Mouse (Mus musculus) neural tube, embryonic 11.5 days (tissue): Measurements from ENCODE around the gene Bend3. TPM values are rescaled to one million over a fixed set of nuclear protein-coding genes. Genes with fewer than 3 reads are reported as not detected.

Experiments
- ATAC-seq: fragments of 200-750 bp; cut with Nextera tagmentation; 2 replicates; pipeline ENCODE4 v1.8.0; 2017; ENCODE audit warnings: moderate number of reproducible peaks, mild to moderate bottlenecking, moderate TSS enrichment, moderate library complexity; ENCODE audit not compliant: insufficient read depth, low FRiP score, low TSS enrichment
- DNase-seq: peaks from one replicate; pipeline ENCODE4 v3.0.0-alpha.2; 2015; ENCODE audit warnings: low spot score
- H3K27ac ChIP-seq: fragments of 300-500 bp; sonication (generic); 2 replicates; pipeline ENCODE4 v1.5.1; 2014; ENCODE audit warnings: low read depth, mild to moderate bottlenecking, low read length
- H3K27me3 ChIP-seq: fragments of 300-500 bp; sonication (generic); 2 replicates; pipeline ENCODE4 v1.6.1; 2014; ENCODE audit warnings: mild to moderate bottlenecking, low read length, mixed read lengths; ENCODE audit not compliant: control insufficient read depth, insufficient read depth
- H3K36me3 ChIP-seq: fragments of 300-500 bp; sonication (generic); 2 replicates; pipeline ENCODE4 v1.6.1; 2014; ENCODE audit warnings: mild to moderate bottlenecking, low read length, moderate library complexity, mixed read lengths; ENCODE audit not compliant: control insufficient read depth, insufficient read depth
- H3K4me1 ChIP-seq: fragments of 300-500 bp; sonication (generic); 2 replicates; pipeline ENCODE4 v1.6.1; 2014; ENCODE audit warnings: low read length, mixed read lengths; ENCODE audit not compliant: control insufficient read depth, insufficient read depth
- H3K4me2 ChIP-seq: fragments of 300-500 bp; sonication (generic); 2 replicates; pipeline ENCODE4 v1.6.1; 2014; ENCODE audit warnings: low read depth, mild to moderate bottlenecking, moderate library complexity
- H3K4me3 ChIP-seq: fragments of 300-500 bp; sonication (generic); 2 replicates; pipeline ENCODE4 v1.5.1; 2014; ENCODE audit warnings: low read depth, low read length
- H3K9ac ChIP-seq: fragments of 300-500 bp; sonication (generic); 2 replicates; pipeline ENCODE4 v1.6.1; 2014; ENCODE audit warnings: mild to moderate bottlenecking, low read length
- H3K9me3 ChIP-seq: fragments of 300-500 bp; sonication (generic); 2 replicates; pipeline ENCODE4 v1.6.1; 2016; ENCODE audit warnings: low read length; ENCODE audit not compliant: control insufficient read depth
- WGBS: fragments of 180-500 bp; shearing (Covaris S2); extraction: QIAGEN DNeasy Blood & Tissue Kit; methylation state at CpG from one replicate; pipeline ENCODE4 v1.1.7; 2014; 5-methylcytosine and 5-hydroxymethylcytosine counted together
- polyA plus RNA-seq: library from polyadenylated mRNA; unstranded; fragments of >200 nt; fragmentation: Nextera tagmentation; extraction: Ambion mirVana; gene quantifications from 2 replicates; pipeline ENCODE4 v1.2.1, GENCODE M21; 2014

Gene Bend3
- polyA plus RNA-seq, 1 experiment from 2014 or later = 8.0 TPM

GRCm38 (mm10) chr10:43475376-43475775, 3.3 kb upstream of the Bend3 start:
- WGBS = 58% methylated on average over 4 of the region's 4 CpGs
- Histone ChIP-seq H3K4me1 (peaks cover 5% of the 10 kb centered on the region; the same call in 1 of the 2 replicates), H3K27me3 (no peaks in the 10 kb centered on the region), H3K36me3 (no peaks in the 10 kb centered on the region), H3K4me2 (no peak overlapping the region), H3K4me3 (no peak overlapping the region), H3K27ac (no peak overlapping the region), H3K9ac (no peak overlapping the region), H3K9me3 (no peaks in the 10 kb centered on the region)
- DNase-seq (no peak), ATAC-seq (no peak)

- DNase-seq = no peak
Observed at GRCm38 (mm10) chr10:43477459-43477858, 1.2 kb upstream of the Bend3 start.

GRCm38 (mm10) chr10:43477865-43478681, 558 bp upstream of the Bend3 start:
- Histone ChIP-seq H3K4me3 (peak overlapping the region; percentile 91), H3K4me2 (peak overlapping the region; percentile 93), H3K36me3 (no peaks in the 10 kb centered on the region), H3K27me3 (no peaks in the 10 kb centered on the region), H3K9ac (peak overlapping the region; percentile 99), H3K4me1 (peaks cover 8% of the 10 kb centered on the region), H3K27ac (peak overlapping the region; percentile 98), H3K9me3 (no peaks in the 10 kb centered on the region)
- ATAC-seq (peak; percentile 65), DNase-seq (peak; percentile 83)
- under 1% methylated on average over 42 of the region's 42 CpGs for WGBS

More at GRCm38 (mm10) chr10:43477459-43477858, 1.2 kb upstream of the Bend3 start:
- peak overlapping the region; percentile 99 for H3K9ac ChIP-seq
- H3K36me3 ChIP-seq = no peaks in the 10 kb centered on the region
- peaks cover 8% of the 10 kb centered on the region for H3K4me1 ChIP-seq
- peak overlapping the region; percentile 98 for H3K27ac ChIP-seq
- H3K27me3 ChIP-seq = no peaks in the 10 kb centered on the region
- 4% methylated on average over 9 of the region's 9 CpGs for WGBS
- H3K4me3 ChIP-seq = peak overlapping the region; percentile 91
- ATAC-seq = peak; percentile 15; the same call in 1 of the 2 replicates
- no peaks in the 10 kb centered on the region for H3K9me3 ChIP-seq
- H3K4me2 ChIP-seq = peak overlapping the region; percentile 93

- peak overlapping the region; percentile 93 for H3K4me2 ChIP-seq
- H3K4me1 ChIP-seq = peaks cover 8% of the 10 kb centered on the region
- DNase-seq = peak; percentile 89
- under 1% methylated on average over 66 of the region's 103 CpGs for WGBS
- no peaks in the 10 kb centered on the region for H3K9me3 ChIP-seq
- no peaks in the 10 kb centered on the region for H3K27me3 ChIP-seq
- H3K4me3 ChIP-seq = peak overlapping the region; percentile 91
- H3K36me3 ChIP-seq = no peaks in the 10 kb centered on the region
- peak overlapping the region; percentile 99 for H3K9ac ChIP-seq
- peak overlapping the region; percentile 98 for H3K27ac ChIP-seq
- peak; percentile 71 for ATAC-seq
Observed at GRCm38 (mm10) chr10:43479436-43480157, 966 bp downstream of the Bend3 start.

- H3K4me1 ChIP-seq = peaks cover 8% of the 10 kb centered on the region
Observed at GRCm38 (mm10) chr10:43480227-43480849, 1.7 kb downstream of the Bend3 start.

GRCm38 (mm10) chr10:43481179-43481578, 2.5 kb downstream of the Bend3 start:
- no peak overlapping the region for H3K4me3 ChIP-seq
- no peaks in the 10 kb centered on the region for H3K9me3 ChIP-seq
- no peak overlapping the region for H3K9ac ChIP-seq
- no peaks in the 10 kb centered on the region for H3K27me3 ChIP-seq
- no peak overlapping the region for H3K4me2 ChIP-seq
- ATAC-seq (no peak), DNase-seq (no peak)
- H3K4me1 ChIP-seq = peaks cover 8% of the 10 kb centered on the region
- 42% methylated on average over 4 of the region's 4 CpGs for WGBS
- H3K27ac ChIP-seq = no peak overlapping the region
- H3K36me3 ChIP-seq = no peaks in the 10 kb centered on the region

More at GRCm38 (mm10) chr10:43480227-43480849, 1.7 kb downstream of the Bend3 start:
- Histone ChIP-seq H3K4me3 (peak overlapping the region; percentile 91), H3K9ac (peak overlapping the region; percentile 99), H3K27me3 (no peaks in the 10 kb centered on the region), H3K4me2 (peak overlapping the region; percentile 93), H3K9me3 (no peaks in the 10 kb centered on the region), H3K36me3 (no peaks in the 10 kb centered on the region), H3K27ac (peak overlapping the region; percentile 98)
- no peak for ATAC-seq
- 4% methylated on average over 13 of the region's 13 CpGs for WGBS
- no peak for DNase-seq

- WGBS = 94% methylated on average over 5 of the region's 5 CpGs
- peaks cover 8% of the 10 kb centered on the region for H3K4me1 ChIP-seq
Observed at GRCm38 (mm10) chr10:43482021-43482420, 3.4 kb downstream of the Bend3 start.

GRCm38 (mm10) chr10:43483426-43483995, 4.9 kb downstream of the Bend3 start:
- WGBS = 59% methylated on average over 9 of the region's 9 CpGs
- no peak overlapping the region for H3K27ac ChIP-seq
- no peak for DNase-seq

More at GRCm38 (mm10) chr10:43482021-43482420, 3.4 kb downstream of the Bend3 start:
- ATAC-seq (no peak), DNase-seq (no peak)
- Histone ChIP-seq H3K27me3 (no peaks in the 10 kb centered on the region), H3K27ac (no peak overlapping the region), H3K9me3 (no peaks in the 10 kb centered on the region), H3K4me2 (no peak overlapping the region), H3K9ac (no peak overlapping the region), H3K4me3 (no peak overlapping the region), H3K36me3 (no peaks in the 10 kb centered on the region)

More at GRCm38 (mm10) chr10:43483426-43483995, 4.9 kb downstream of the Bend3 start:
- H3K9me3 ChIP-seq = no peaks in the 10 kb centered on the region
- no peak overlapping the region for H3K4me2 ChIP-seq
- no peak overlapping the region for H3K4me3 ChIP-seq
- H3K9ac ChIP-seq = no peak overlapping the region
- H3K36me3 ChIP-seq = no peaks in the 10 kb centered on the region
- ATAC-seq = no peak
- H3K4me1 ChIP-seq = peaks cover 3% of the 10 kb centered on the region
- no peaks in the 10 kb centered on the region for H3K27me3 ChIP-seq
